Mouse (Mus musculus) ovary, postnatal 10 days (tissue): ENCODE measurements around the gene Acbd4.

Experiments
- DNase-seq: peaks from one replicate; pipeline ENCODE4 v3.0.0; 2022; ENCODE audit warnings: low spot score

Acbd4 gene

GRCm38 (mm10) chr11:103101481-103101865 is at the start of gene Acbd4, which contains the start of gene Plcd3:
Gene Acbd4, plus strand, starts transcription at chr11:103101682.
Gene Plcd3, minus strand, starts transcription at chr11:103101658.
- DNase-seq: peak; percentile 62

- DNase-seq: no peak
Measured at GRCm38 (mm10) chr11:103052078-103052477, 49.4 kb upstream of the Acbd4 start.

GRCm38 (mm10) chr11:103053191-103054076 is 48.0 kb upstream of the Acbd4 start:
- DNase-seq: no peak

- DNase-seq: peak; percentile 39
Measured at GRCm38 (mm10) chr11:103054798-103055197, 46.7 kb upstream of the Acbd4 start.

- DNase-seq: no peak
Measured at GRCm38 (mm10) chr11:103056636-103057035, 44.8 kb upstream of the Acbd4 start.

- DNase-seq: no peak
Measured at GRCm38 (mm10) chr11:103058499-103059085, 42.9 kb upstream of the Acbd4 start.

- DNase-seq: no peak
Measured at GRCm38 (mm10) chr11:103066191-103067050, 35.1 kb upstream of the Acbd4 start.

- no peak for DNase-seq
Measured at GRCm38 (mm10) chr11:103067051-103067361, 34.5 kb upstream of the Acbd4 start.

GRCm38 (mm10) chr11:103067457-103068001 is 34.0 kb upstream of the Acbd4 start:
- DNase-seq: no peak

- DNase-seq: no peak
Measured at GRCm38 (mm10) chr11:103068272-103068671, 33.2 kb upstream of the Acbd4 start.

- DNase-seq: no peak
Measured at GRCm38 (mm10) chr11:103068884-103069283, 32.6 kb upstream of the Acbd4 start.

GRCm38 (mm10) chr11:103069731-103070130 is 31.8 kb upstream of the Acbd4 start:
- DNase-seq: no peak

- no peak for DNase-seq
Measured at GRCm38 (mm10) chr11:103070322-103070880, 31.1 kb upstream of the Acbd4 start.

- no peak for DNase-seq
Measured at GRCm38 (mm10) chr11:103073671-103074070, 27.8 kb upstream of the Acbd4 start.

- DNase-seq: no peak
Measured at GRCm38 (mm10) chr11:103074121-103074650, 27.3 kb upstream of the Acbd4 start.

GRCm38 (mm10) chr11:103074796-103075323 is 26.6 kb upstream of the Acbd4 start:
- no peak for DNase-seq

GRCm38 (mm10) chr11:103076010-103076409 is 25.5 kb upstream of the Acbd4 start:
- no peak for DNase-seq

- no peak for DNase-seq
Measured at GRCm38 (mm10) chr11:103076581-103076980, 24.9 kb upstream of the Acbd4 start.

GRCm38 (mm10) chr11:103078131-103078530 is 23.4 kb upstream of the Acbd4 start:
- no peak for DNase-seq

GRCm38 (mm10) chr11:103080323-103081091 is 21.0 kb upstream of the Acbd4 start:
- no peak for DNase-seq

GRCm38 (mm10) chr11:103081631-103082030 is 19.9 kb upstream of the Acbd4 start:
- no peak for DNase-seq
